Mouse (Mus musculus) heart, adult 9 months (tissue): ENCODE measurements around the gene Sult2b1.

Experiments used
- DNase-seq, 2 experiments: peaks; one replicate each; pipeline ENCODE4 v3.0.0; 2022; ENCODE audit warnings: low spot score in 2 of 2

The Sult2b1 gene

GRCm38 (mm10) chr7:45800546-45801204 is 16.2 kb upstream of the Sult2b1 start:
- DNase-seq, result no peak

- no peak for DNase-seq
Measured at GRCm38 (mm10) chr7:45800001-45800400, 15.5 kb upstream of the Sult2b1 start.

- DNase-seq, result no peak
Measured at GRCm38 (mm10) chr7:45798931-45799330, 14.5 kb upstream of the Sult2b1 start.

- DNase-seq, result no peak
Measured at GRCm38 (mm10) chr7:45798511-45798836, 14.0 kb upstream of the Sult2b1 start.

GRCm38 (mm10) chr7:45797661-45798510 is 13.4 kb upstream of the Sult2b1 start:
- DNase-seq, result no peak

- no peak for DNase-seq
Measured at GRCm38 (mm10) chr7:45796950-45797349, 12.5 kb upstream of the Sult2b1 start.

- no peak for DNase-seq
Measured at GRCm38 (mm10) chr7:45794971-45795370, 10.5 kb upstream of the Sult2b1 start.

GRCm38 (mm10) chr7:45793969-45794585 is 9.6 kb upstream of the Sult2b1 start:
- DNase-seq, result no peak

- no peak for DNase-seq
Measured at GRCm38 (mm10) chr7:45793240-45793639, 8.8 kb upstream of the Sult2b1 start.

GRCm38 (mm10) chr7:45791756-45792490 is 7.5 kb upstream of the Sult2b1 start:
- no peak for DNase-seq

- no peak for DNase-seq
Measured at GRCm38 (mm10) chr7:45790721-45791120, 6.3 kb upstream of the Sult2b1 start.

- DNase-seq, result no peak
Measured at GRCm38 (mm10) chr7:45787642-45788041, 3.2 kb upstream of the Sult2b1 start.

- no peak for DNase-seq
Measured at GRCm38 (mm10) chr7:45786661-45787413, 2.4 kb upstream of the Sult2b1 start.

- DNase-seq, result no peak
Measured at GRCm38 (mm10) chr7:45786136-45786578, 1.7 kb upstream of the Sult2b1 start.

- DNase-seq, result no peak
Measured at GRCm38 (mm10) chr7:45785388-45786135, 1.1 kb upstream of the Sult2b1 start.

GRCm38 (mm10) chr7:45783511-45784091 is 868 bp downstream of the Sult2b1 start, which contains the start of gene Lmtk3:
Lmtk3 (plus strand) TSS chr7:45783738.
- no peak for DNase-seq

- no peak for DNase-seq
Measured at GRCm38 (mm10) chr7:45782271-45782670, 2.2 kb downstream of the Sult2b1 start.

- no peak for DNase-seq
Measured at GRCm38 (mm10) chr7:45779081-45779641, 5.3 kb downstream of the Sult2b1 start.

- DNase-seq, result no peak
Measured at GRCm38 (mm10) chr7:45775237-45775636, 9.2 kb downstream of the Sult2b1 start.

GRCm38 (mm10) chr7:45771101-45771500 is 13.4 kb downstream of the Sult2b1 start:
- no peak for DNase-seq
